Mouse (Mus musculus): ENCODE measurements around the gene Actn4.
"Not testable (repeated sequence)": the region's sequence is repeated elsewhere in the genome, so short reads cannot be mapped to it uniquely, and the experiment has no call there.

Gene Actn4

DNA sequence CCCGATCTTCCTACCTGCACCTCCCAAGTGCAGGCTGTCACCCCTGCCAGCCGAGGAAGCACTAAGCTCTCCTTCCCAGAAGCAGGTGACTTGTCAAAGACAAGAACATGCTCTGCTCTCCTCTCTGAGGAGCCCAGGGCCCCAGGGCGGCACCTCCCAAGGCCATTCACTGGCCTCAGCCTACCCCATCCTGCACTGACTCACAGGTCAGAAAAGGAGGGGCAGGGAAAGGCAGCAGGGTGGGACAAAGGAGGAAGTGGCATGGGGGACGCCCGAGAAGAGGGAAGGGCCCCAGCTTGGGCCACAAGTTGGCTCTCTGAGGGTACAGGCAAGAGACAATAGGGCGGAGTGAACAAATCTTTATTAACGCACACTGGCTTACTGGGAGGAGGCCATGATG is 8.9 kb upstream of the Actn4 start:
- no peak for DNase-seq (ENCODE audit: low read depth in 2 of 2, low spot score in 2 of 2)

DNA sequence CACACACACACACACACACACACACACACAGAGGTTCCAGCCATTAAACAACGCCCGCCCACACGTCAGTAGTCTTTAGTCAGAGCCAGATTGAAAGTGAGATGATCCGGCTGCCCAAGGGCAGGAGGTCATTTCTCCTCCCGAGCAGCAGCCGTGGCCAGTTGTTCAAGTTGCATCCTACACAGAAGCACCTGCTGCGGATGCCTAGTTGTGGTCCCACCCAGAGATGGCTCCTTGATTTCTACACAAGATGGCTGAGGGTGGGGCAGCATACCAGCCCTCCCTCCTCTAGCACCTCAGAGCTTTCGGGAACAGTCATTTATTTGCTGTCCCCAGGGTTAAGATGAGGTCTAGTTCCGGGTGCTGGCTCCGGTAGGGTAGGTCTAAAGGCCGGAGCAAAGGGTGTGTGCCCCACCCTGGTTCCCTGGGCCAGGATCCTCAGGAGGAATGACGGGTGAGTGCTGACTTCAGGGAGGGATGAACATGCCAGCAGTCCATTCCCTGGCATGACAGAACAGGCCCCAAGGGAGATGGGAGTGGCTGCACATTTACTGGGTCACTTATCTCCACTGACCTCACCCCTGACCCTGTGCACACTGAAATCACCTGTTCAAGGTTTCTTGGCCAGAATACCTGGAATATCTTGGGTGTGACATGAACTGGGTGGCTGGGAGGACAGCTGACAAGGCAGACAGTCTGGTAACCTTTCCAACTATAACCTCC is 7.7 kb upstream of the Actn4 start:
- no peak for DNase-seq (ENCODE audit: low read depth in 2 of 2, low spot score in 2 of 2)

DNA sequence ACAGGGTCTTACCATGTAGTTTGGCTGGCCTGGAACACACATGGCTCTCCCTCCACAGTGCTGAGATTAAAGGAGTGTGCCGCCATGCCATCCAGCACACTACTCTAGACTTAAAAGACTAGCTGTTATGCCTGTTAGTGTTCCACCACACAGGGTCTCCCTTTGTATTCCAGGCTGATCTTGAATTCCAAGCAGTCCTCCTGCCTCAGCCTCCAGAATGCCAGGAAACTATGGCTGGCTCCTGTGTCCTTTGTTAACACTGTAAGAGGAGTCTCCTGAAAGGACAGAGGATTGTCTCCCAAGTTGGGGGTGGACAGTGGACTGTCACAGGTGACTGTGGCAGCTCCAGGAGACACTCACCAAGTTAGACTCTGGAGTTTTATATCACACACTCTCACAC is 7.1 kb upstream of the Actn4 start:
- DNase-seq (ENCODE audit: low read depth in 2 of 2, low spot score in 2 of 2) = no peak

DNA sequence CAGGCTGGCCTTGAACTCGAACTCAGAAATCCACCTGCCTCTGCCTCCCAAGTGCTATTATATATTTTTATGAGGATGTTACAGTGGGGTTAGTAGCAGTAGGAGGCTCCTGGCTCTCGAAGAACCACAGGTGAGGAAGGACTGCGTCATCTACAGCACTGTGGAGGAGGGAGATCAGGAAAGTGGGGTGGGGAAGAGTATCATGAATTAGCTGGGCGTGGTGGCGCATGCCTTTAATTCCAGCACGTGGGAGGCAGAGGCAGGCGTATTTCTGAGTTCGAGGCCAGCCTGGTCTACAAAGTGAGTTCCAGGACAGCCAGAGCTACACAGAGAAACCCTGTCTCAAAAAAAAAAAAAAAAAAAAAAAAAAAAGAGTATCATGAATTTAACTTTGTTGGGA is 6.0 kb upstream of the Actn4 start:
- not testable (repeated sequence) for DNase-seq (ENCODE audit: low read depth in 2 of 2, low spot score in 2 of 2)

DNA sequence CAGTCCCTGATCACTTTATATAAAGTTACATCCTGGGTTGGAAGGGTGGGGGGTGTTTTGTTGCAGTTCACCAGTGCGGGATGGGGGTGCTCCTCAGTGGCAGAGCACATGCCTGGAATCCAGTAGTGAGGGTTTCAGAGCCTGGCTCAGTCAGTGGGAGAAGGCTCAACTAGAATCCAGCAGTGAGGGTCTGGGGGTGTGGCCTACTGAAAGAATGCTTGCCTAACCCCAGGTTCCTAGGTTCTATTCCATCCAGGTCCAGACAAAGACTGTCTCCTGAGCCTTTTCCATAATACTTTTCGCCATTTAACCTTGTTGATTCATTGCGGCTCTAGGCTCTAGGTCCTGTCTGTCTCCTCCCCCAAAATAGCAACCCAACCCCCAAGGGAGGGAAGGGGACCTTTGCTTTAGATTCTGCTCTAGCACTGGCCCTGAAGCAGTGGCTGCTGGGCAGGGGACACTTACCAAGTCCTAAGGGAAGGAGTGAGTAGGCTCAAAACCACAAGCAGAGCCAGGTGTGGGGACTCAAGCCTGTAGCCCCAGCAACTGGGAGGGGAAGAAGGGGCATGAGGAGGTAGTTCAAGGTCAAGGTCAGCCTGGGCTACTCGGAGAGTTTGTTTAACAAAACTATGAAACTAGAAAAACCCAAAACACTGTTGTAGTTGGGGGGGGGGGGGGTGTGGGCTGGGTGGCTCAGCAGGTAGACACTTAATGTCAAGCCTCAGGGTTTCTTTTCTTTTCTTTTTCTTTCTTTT is 4.8 kb upstream of the Actn4 start:
- DNase-seq (ENCODE audit: low read depth in 2 of 2, low spot score in 2 of 2) = no peak

DNA sequence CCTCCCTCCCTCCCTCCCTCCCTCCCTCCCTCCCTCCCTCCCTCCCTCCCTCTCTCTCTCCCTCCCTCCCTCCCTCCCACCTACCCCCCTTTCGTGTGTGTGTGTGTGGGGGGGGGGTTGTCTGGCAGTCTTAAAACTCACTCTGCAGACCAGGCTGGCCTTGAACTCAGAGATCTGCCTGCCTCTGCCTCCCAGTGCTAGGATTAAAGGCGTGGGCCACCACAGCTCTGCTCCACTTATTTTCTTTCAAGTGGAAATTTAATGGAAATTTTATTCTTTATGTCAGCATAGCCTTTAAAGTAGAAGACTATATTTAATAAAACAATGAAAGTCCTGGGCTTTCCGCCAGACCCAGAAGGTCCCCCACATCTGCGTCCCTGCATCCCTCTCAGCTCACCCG is 4.0 kb upstream of the Actn4 start:
- no peak for DNase-seq (ENCODE audit: low read depth in 2 of 2, low spot score in 2 of 2)

DNA sequence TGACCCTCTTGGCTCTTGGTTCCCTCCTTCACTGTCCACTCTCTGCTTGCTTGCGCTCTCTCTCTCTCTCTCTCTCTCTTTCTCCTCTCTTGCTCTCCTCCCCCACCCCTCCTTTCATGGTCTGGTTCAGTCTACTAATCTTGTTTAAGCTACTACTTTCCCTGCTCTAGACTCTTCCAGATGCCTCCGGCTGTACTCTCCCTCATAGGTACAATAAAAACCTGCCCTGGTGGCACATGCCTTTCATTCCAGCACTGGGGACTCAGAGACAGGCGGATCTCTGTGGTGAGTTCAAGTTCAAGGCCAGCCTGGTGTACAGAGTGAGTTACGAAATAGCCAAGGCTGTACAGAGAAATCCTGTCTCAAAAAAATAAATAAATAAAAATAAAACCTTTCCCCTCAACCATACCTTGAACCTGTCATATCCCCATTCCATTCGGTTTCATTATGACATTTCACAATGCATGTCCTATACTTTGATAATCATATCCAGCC is 3.3 kb upstream of the Actn4 start:
- no peak for DNase-seq (ENCODE audit: low read depth in 2 of 2, low spot score in 2 of 2)

DNA sequence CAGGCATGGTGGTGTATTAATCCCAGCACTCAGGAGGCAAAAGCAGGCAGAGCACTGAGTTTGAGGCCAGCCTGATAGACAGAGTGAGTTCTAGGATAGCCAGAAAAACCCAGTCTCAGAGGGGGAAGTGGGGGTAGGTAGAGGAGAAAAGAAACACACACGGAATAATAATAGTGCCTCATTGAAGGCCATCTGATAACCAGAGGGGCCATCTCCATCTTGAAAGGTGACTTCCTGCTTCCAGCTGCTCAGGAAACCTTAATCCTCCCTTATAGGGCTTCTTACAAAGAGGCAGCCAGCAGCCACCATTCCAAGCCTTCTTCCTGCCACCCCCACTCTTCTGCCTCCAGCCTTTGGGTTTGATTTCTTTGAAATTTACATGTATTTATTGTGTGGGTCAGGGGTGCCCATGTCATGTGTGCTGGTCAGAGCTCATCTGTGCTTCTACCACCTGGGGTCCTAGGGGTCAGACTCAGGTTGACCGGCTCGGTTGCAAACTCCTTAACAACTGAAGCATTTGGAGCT is 1.3 kb upstream of the Actn4 start:
- DNase-seq (ENCODE audit: low read depth in 2 of 2, low spot score in 2 of 2) = no peak

DNA sequence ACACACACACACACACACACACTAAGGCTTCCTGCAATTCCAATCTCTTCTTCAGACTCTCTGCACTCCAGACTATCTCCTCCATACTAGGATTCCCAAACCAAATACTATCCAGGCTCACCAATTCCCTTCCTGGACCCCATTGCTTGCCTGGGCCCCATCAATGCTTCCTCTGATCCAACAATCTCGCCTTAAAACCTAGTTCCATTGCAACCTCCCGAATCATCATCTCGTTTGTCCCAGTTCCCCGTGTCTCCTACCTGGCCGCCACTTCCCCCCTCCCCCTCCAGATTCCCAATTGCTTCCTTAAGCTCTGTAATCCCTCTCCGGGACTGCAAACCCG is 585 bp downstream of the Actn4 start:
- no peak for DNase-seq (ENCODE audit: low read depth in 2 of 2, low spot score in 2 of 2)

DNA sequence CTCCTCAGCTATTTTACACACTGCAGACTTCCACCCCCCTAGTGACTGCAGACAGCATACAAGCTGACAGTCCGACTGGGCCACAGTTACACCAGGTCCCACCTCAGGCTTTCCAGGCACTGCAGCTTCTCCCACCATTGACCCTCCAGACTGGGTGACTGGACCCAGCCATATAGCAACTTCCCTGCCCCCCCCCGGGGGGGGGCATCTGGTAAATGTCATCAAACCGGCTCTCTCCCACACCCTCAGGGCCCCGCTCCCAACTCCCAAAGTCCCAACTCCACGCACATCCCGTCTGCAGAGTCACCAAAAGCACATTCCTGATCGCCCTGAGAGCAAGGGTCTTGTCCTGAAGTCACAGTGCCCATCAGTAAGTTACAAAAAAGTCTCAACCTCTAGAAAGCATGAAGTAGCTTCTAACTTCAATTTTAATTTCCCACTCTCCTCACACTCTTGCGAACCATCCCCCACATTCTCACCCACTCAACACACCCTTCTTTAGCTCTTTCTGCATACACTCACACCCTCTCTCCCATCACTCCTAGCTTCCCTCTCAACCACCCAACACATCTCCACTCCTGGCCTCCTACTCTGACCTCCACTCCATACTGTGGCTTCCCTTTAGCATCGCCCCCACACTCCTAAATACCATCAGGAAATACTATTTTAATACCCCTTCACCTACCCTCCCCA is 1.6 kb downstream of the Actn4 start:
- no peak for DNase-seq (ENCODE audit: low read depth in 2 of 2, low spot score in 2 of 2)

DNA sequence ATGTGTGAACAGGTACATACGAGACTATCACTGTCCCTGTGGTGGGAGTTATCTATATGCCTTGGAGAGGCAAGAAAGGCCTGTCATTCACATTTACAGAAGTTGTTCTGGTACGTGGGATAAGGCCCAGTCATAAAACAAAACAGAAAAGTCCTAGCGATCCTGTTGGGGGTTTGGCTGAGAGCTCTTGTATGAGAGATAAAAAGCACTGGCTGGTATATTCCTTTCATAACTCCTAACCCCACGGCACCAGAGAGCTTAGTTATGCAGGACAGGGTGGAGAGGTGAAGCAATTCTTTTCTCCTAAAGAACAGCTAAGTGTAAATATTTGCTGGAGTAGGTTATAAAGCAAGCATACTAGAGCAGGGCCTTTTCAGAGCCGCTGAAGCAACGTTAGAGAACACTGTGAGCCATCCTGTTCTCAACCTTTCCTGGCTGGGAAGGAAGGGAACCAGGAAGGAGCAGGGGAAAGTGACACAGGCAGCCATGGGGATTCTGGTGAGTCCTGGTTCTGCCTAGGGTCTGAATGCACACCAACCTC is 2.6 kb downstream of the Actn4 start:
- DNase-seq (ENCODE audit: low read depth in 2 of 2, low spot score in 2 of 2) = no peak

DNA sequence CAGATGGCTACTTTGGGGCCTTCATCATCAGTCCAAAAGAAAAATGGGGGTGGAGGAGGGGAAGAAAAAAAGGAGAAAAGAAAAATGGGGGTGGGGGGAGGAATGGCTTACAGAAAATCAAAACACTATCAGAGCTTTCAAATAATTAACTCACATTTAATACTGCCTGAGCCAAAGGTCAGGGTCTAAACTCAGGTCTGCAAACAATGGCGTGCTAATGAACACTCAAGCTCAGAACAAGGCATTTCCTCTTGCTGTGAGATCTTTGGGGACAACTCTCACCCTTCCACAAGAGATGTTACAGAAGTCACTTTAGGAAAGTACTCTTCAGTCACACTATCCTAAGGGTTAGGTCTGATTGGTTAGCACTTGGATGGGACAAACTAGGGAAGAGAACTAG is 3.4 kb downstream of the Actn4 start:
- no peak for DNase-seq (ENCODE audit: low read depth in 2 of 2, low spot score in 2 of 2)

DNA sequence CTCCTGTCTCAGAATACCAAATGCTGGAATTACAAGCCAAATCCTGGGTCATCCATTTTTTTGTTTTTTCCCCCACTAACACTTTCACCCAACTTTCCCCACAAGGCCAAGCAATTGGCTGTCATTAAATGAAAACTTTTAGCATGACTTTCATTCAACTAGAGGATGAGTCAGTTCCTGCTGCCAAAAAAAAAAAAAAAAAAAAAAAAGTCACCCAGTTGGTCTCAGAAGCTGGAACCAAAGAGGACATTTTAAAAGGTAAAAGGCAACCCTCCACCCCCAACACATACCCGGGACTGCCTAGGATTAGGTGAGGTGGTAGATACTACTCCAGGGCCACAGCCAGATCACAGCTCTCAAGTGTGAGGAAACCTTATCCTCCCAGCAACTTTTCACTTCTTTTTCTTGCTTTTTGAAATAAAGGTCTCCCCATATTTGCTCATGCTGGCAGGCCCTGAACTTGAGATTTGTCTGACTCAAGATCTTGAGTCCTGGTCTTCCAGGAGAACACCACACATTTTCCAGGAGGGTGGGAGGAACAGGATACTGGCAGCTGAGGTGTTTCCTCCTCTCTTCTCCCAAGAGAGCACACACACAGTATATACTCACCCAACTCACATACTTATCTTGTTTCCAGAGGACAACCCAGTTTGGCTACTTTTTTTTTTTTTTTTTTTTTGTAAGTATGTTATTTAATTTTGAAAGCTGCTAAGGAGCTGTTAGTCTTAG is 4.0 kb downstream of the Actn4 start:
- DNase-seq (ENCODE audit: low read depth in 2 of 2, low spot score in 2 of 2) = no peak

DNA sequence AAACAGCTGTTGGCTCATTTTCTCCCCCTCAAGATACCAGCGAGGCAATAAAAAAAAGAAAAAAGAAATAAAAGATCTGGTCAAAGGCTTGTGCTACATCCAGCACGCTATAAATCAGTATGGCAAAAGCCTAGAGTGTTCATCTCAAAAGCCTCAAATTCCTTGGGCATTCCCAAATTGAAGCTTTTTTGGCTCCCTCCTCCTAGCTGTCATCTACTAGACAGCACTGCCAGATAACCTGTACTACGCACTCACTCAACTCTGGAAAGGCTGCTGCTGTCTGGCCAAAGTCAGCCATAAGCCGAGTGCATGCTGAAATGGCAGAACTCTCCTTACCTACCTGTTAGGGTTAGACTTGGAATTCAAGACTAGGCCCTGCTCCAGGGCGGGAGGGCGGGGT is 4.9 kb downstream of the Actn4 start:
- DNase-seq (ENCODE audit: low read depth in 2 of 2, low spot score in 2 of 2) = no peak

DNA sequence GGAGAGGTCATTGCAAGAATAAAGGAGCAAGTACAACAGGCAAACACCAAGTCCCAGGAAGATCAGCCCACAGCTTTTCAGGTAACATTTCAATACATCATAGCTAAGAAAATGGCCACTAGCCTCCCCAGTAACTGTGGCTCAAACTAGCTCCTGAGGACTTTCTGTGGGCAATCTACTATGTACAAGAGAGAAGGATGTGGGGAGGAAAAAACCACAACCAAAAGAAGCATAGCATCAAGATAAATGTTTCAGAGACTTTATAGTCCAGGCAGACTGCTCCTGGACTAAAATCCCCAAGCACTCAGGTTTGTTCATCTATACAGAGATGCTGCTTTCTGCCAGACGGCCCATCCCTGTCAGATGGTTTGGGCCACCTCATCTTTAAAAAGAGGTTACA is 5.9 kb downstream of the Actn4 start:
- no peak for DNase-seq (ENCODE audit: low read depth in 2 of 2, low spot score in 2 of 2)

DNA sequence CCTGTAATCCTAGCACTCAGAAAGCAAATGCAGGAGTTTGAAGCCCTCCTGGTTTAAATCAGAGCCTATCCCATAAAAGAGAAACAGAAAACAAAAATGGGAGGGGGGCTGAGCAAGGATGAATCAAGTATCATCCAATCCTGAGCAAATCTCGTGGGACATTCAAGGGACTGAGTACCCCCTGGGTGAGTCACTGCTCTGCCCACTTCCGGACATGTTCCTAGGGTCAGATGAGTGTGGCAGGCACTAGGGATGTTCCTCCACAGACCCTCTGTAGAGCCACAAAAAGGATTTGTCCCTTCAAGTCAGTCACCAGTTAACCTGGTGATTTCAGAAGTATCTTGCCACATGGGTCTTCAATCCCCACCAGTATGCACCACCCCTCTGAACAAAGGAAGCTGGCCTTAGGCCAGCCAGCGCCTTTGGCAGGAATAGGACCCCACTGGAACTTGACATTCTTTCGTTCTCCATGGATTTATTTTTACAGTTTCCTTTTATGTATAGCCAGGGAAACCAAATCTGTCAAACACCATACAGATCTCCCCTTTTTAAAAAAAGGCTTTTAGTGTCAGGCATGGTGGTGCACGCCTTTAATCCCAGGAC is 6.7 kb downstream of the Actn4 start:
- no peak for DNase-seq (ENCODE audit: low read depth in 2 of 2, low spot score in 2 of 2)

DNA sequence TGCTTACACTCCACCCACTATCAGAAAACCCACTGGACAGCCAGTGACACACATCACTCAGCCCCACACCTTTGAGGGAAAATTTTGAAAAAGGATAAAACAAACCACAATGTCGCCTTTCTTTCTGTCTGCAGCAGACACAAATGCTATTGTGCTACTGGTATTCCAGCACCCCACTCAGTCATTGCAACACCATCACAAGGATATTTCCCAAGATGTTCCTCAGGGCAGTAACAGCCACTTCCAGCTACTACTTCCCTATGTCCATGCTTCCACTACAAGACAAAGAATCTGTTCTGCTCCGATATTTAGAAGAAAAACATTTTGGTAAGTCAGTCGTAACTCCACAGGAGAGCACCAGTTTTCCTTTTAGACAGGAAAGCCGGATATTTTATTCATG is 7.4 kb downstream of the Actn4 start:
- no peak for DNase-seq (ENCODE audit: low read depth in 2 of 2, low spot score in 2 of 2)

DNA sequence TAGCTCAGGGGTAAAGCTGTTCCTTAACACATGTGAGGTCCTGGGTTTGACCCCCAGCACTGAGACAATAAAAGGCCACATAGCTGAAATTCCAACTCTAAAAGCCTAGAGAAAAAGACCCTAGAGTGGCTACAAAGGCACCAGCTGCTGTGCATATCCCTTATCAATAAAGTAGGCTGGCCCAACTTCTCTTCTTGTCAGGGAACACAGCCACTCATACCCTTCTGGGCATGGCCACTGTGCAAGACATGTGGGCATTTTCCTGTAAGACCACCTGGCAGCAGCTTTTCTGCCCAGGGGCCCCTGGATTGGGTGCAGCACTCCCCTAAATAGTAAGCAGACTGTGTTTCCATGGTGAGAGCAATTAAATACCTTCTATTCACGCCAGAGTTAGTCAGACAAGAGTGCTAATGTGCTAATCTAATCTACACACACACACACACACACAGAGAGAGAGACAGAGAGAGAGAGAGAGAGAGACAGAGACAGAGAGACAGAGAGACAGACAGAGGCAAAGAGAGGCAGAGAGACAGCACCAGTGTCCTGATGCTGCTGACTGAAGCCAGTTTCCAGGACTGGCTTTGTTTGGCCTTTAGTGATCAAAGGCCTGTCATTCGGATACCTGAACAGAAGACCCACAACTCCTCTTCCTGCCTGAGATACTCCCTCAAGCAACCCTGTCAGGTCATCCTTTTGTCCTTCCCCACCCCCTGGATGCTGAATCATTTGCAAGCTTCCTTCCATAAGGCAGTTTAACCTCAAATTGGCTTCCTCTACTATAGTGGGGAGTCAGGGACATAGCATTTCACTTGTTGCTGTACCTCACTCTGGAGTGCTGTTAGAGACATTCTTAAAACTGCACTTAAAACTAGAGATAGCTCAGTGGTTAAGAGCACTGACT is 8.4 kb downstream of the Actn4 start:
- no peak for DNase-seq (ENCODE audit: low read depth in 2 of 2, low spot score in 2 of 2)

DNA sequence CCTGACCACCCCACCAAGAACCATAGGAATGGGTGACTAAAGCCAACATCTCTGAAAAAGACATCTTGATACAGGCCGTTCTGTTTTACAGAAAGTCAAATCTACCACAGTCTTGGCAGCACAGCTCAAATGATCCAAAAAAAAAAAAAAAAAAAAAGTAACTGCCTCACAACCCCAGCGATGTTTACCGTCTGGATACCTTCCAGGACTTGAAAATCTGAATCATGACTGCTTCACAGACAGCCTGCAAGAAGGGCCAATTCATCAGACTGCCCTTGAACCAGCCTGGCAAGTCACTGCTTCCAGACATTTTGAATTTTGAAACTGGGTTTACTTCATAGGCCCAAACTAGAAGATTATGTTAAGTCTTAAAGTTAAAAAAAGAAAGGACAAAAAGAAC is 9.4 kb downstream of the Actn4 start:
- DNase-seq (ENCODE audit: low read depth in 2 of 2, low spot score in 2 of 2) = no peak

DNA sequence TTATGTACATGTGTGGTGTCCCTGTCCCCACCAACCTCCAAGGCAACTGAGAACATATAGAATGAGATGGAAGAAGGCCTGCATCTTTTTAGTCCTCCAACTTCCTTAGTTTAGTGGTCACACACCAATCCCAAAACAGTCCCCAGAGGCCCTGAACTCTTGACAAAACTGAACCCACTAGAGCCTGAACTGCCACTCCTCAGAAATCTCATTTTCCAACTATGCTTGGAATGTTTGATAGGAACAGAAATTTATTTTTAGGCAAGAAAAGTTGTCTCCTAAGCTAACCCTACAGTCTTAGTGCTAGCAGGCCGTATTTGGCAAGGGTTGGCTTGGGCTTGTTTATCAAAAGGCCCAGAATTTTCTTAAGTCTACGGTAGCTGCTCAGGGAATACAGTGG is 10.4 kb downstream of the Actn4 start:
- no peak for DNase-seq (ENCODE audit: low read depth in 2 of 2, low spot score in 2 of 2)
